Mouse (Mus musculus) kidney, adult 2 months (tissue): ENCODE data around the gene Defb43.

Source experiments
- CTCF ChIP-seq: fragments of 200-500 bp; conservative IDR thresholded peaks from 2 replicates; pipeline ENCODE4 v1.5.1; 2011; ENCODE audit warnings: low read depth, mild to moderate bottlenecking, control low read depth, low read length, moderate library complexity, mixed read lengths; ENCODE audit not compliant: insufficient read depth, insufficient read length
- POLR2A ChIP-seq: fragments of 200-500 bp; IDR thresholded peaks from one replicate; pipeline ENCODE4 v1.6.1; 2011; ENCODE audit warnings: low read depth, low read length, control low read depth

DNA sequence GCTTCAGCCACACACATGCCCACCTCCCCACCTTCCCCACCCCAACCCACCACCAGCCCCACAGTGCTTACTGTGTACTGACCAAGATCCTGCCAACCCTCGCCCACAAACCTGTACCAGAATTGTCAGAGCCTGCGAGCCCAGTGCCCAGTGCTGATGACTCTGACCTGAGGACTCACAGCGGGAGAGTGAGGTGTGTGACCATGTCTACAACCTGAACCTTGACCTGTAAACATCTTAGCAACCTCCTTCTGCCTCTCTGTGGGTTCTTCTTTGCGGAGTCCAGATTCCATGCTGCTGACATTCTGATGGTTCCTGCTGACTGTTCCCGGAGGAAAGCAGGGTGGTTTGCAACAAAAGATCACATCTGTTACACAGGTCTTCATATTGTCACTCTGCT, 53.8 kb downstream of the Defb43 start:
- TF ChIP-seq CTCF (no peak), POLR2A (no peak)
